Mouse (Mus musculus) thymus, adult 2 months (tissue): ENCODE data around the gene Ssx2ip.

ENCODE experiments used
- CTCF ChIP-seq: fragments of 200-500 bp; IDR thresholded peaks from 2 replicates; pipeline ENCODE4 v1.5.1; 2012; ENCODE audit warnings: mild to moderate bottlenecking, control low read depth, low read length, moderate library complexity, borderline replicate concordance; ENCODE audit not compliant: control insufficient read depth, poor library complexity, insufficient read depth; ENCODE audit errors: extremely low read depth
- POLR2A ChIP-seq: fragments of 200-500 bp; IDR thresholded peaks from 2 replicates; pipeline ENCODE4 v1.6.1; 2012; ENCODE audit warnings: mild to moderate bottlenecking, low read length, control low read depth, moderate library complexity; ENCODE audit not compliant: control insufficient read depth, poor library complexity, insufficient read depth; ENCODE audit errors: extremely low read depth

DNA sequence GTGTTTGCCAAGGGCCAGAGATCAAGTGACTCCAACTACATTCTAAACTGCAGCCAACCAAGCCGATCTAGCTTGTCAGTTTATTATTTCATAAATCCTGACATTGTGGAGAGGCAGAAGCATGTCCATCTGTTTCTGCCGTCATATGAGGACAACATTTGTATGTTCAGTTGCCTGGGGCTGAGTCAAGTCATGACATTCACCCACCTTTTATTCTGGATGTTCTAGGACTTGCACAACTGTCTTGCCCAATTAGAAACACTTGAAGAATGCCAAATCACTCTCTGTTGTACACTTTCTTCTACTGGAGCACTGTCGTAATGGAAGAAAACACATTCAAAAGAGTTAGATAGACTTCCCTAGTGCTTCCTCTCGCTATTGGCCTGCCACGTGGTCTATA, 27.2 kb upstream of the Ssx2ip start:
- TF ChIP-seq POLR2A, result no peak
- no peak for TF ChIP-seq CTCF
